Mouse (Mus musculus) heart, adult 18-20 months (tissue): Measurements from ENCODE around the gene Bpifa2. TPM values are rescaled to one million over a fixed set of nuclear protein-coding genes. Genes with fewer than 3 reads are reported as not detected.
"Not testable (repeated sequence)": the region's sequence is repeated elsewhere in the genome, so short reads cannot be mapped to it uniquely, and the experiment has no call there.

ENCODE experiments used
- DNase-seq, 2 experiments: peaks; one replicate each; pipeline ENCODE4 v3.0.0; 2021 to 2022; ENCODE audit warnings: mixed read lengths in 1 of 2
- long read RNA-seq, 2 experiments: library from polyadenylated mRNA; stranded (forward); transcript quantifications; one replicate each; pipeline ENCODE4 v2.0.0; 2021
- total RNA-seq, 2 experiments: library from RNA; stranded (reverse); gene quantifications; 2 replicates each; pipeline ENCODE4 v1.2.3; 2021

The Bpifa2 gene
- not detected for total RNA-seq
- long read RNA-seq, experiment 1 = 0 reads
- long read RNA-seq, experiment 2 = 0 reads

GRCm38 (mm10) chr2:154007965-154008364, at the start of gene Bpifa2:
TSS of gene Bpifa2 (plus strand) at chr2:154008265.
- DNase-seq = no peak

DNA sequence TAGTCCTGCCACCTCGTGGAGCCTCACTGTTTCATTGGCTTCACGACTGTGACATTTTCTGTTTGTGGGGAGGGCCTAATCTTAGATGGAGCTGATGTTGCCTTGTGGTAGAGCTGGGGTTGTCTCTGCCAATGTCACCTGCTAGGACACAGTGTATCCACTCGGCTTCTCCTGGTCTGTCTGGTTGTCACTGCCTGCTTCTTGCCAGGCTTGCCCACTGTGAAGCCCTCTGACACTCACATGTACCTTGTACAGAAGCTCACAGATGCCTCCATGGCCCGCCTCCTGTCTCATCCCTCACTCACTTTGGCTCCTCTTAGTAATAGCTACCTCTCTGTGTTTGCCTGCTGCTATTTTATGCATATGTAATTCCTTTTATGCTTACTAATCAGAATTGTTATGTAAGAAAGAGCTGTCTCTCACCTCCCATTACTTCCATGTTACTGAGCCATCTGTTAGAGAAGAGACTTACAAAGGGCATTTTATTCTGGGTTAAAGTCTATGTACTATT, 45.2 kb upstream of the Bpifa2 start:
- DNase-seq = no peak

- DNase-seq = no peak
Observed at GRCm38 (mm10) chr2:153963334-153963733, 44.7 kb upstream of the Bpifa2 start.

DNA sequence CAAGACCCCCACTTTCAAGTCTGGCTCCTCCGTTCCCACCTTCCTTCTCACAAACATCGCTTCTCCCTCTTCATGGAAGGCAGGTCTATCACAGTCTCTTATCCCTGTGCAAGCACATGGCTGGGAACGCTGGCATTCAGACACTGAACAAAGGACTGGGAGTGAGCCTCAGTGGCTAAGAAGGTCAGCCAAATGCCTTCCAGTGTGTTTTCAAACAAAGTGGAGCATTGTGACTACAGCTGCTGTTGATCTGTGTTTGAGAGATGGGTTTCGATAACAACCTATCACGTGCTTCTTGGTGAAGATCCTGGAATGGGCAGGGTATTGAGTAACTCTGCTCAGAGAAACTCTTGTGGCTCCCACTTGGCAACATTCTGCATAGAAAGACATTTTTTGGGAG, 37.8 kb upstream of the Bpifa2 start:
- no peak for DNase-seq

- no peak for DNase-seq
Observed at GRCm38 (mm10) chr2:153974582-153974981, 33.5 kb upstream of the Bpifa2 start, which contains the start of gene Bpifa6. TSS of gene Bpifa6 (plus strand) at chr2:153974945.

GRCm38 (mm10) chr2:153995770-153996169, 12.3 kb upstream of the Bpifa2 start:
- DNase-seq = peak; percentile 67 to 91

DNA sequence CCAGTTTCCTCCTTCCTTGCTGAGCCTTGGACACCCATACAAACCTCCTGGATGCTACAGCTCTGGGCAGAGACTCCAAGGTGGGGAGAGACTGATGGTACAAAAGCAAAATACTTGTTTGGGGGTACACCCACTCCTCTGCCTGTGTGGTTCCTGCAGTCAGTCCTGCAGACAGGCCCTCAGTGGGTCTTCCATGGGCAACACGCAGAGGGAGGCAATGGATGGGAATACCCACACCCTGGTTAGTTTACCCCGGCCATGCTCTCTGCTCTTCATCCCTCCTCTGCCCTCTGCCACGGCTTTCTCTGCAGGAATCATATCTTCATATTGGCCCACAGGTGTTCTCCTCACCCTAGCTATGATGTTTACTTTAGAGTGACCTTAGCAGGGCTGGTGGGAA, 7.6 kb upstream of the Bpifa2 start:
- no peak for DNase-seq

DNA sequence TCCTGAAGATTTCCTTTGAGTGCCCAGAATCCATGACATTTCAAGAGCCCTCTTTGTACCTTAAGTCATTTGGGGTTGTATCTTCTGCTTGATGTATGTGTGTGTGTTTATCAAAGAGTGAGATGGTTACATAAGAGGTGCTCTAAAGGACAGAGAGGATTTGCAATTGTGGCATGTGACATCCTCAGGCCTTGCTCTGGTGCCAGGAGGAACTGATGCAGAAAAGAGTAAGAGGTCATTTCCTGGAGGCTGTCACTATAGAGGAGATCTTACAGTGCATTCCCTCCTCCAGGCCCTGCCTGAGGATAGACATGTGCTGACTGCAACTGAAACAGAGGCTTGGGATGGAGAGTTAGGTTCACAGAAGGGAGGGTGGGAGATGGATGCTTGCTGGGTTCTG, 7.0 kb upstream of the Bpifa2 start:
- DNase-seq = no peak

- no peak for DNase-seq
Observed at GRCm38 (mm10) chr2:154004456-154004855, 3.6 kb upstream of the Bpifa2 start.

GRCm38 (mm10) chr2:154005094-154005493, 3.0 kb upstream of the Bpifa2 start:
- DNase-seq = no peak

- DNase-seq = no peak
Observed at GRCm38 (mm10) chr2:154005734-154006133, 2.3 kb upstream of the Bpifa2 start.

GRCm38 (mm10) chr2:154006331-154006730, 1.7 kb upstream of the Bpifa2 start:
- DNase-seq = no peak

DNA sequence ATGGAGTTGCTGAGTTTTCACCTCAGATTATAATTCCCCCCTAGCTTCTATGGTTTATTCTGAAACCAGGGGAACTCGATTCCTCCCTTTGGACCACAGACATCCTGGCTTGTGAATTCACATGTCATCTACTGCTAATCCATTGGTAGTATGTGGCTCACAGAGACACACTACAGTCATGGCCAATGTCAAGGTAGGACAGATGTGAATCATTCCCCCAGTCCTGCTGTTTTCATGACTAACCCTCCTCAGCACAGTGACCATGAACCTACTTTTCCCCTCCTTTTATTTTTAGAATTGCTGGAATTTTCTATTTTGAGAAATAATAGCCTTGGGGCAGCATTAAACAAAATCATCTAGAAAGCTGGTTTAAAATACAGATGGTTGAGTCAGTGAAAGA, 684 bp upstream of the Bpifa2 start:
- no peak for DNase-seq

GRCm38 (mm10) chr2:154017990-154018389, 9.9 kb downstream of the Bpifa2 start:
- DNase-seq = no peak

- not testable (repeated sequence) for DNase-seq
Observed at GRCm38 (mm10) chr2:154024676-154025075, 16.6 kb downstream of the Bpifa2 start.

DNA sequence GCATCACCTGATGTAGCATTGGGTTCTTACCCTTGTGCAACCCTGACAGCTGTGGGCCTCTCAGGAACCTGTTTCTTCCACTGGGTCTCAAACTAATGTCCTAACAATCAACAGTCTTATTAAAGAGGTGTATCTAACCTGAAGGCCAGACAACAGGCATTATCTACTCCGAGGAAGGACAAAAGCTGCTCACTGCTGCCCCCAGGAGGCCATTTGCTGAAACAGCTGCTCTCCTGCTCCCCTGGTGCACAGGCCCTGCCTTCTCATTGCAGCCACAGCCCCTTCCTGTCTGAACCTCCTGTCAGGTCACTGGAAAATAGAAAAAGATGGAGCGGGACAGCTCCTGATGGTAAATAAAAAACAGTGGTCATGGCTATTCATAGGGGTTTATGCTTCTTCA, 30.9 kb downstream of the Bpifa2 start:
- DNase-seq = peak in 1 of 2 experiments; percentile 13

- DNase-seq = peak in 1 of 2 experiments; percentile 13
Observed at GRCm38 (mm10) chr2:154044743-154045142, 36.7 kb downstream of the Bpifa2 start.

- DNase-seq = peak in 1 of 2 experiments; percentile 7
Observed at GRCm38 (mm10) chr2:154058690-154059089, 50.6 kb downstream of the Bpifa2 start.

Other genes starting within 250 kb of the Bpifa2 start
- not detected for gene Efcab8, start 228.3 kb upstream of the Bpifa2 start, total RNA-seq
- not detected for gene Sun5, start 137.2 kb upstream of the Bpifa2 start, total RNA-seq
- gene Bpifb2, start 133.2 kb upstream of the Bpifa2 start, total RNA-seq = not detected
- not detected for gene Bpifb6, start 107.9 kb upstream of the Bpifa2 start, total RNA-seq
- not detected for gene Bpifb3, start 90.0 kb upstream of the Bpifa2 start, total RNA-seq
- not detected for gene Bpifb4, start 70.1 kb upstream of the Bpifa2 start, total RNA-seq
- not detected for gene Bpifa6, start 33.3 kb upstream of the Bpifa2 start, total RNA-seq
- gene Bpifa3, start 122.1 kb downstream of the Bpifa2 start, total RNA-seq = not detected
- gene Bpifa1, start 134.6 kb downstream of the Bpifa2 start, total RNA-seq = 100 to 1,000 TPM in 1 of 2 experiments, under 1 TPM in 1; 0.72 to 404 TPM
- not detected for gene Bpifa5, start 154.3 kb downstream of the Bpifa2 start, total RNA-seq
- 1 to 10 TPM in 1 of 2 experiments, not detected in 1; 9.4 TPM for gene Bpifb1, start 182.6 kb downstream of the Bpifa2 start, total RNA-seq
- not detected for gene Bpifb5, start 215.5 kb downstream of the Bpifa2 start, total RNA-seq
- not detected for gene Bpifb9a, start 249.6 kb downstream of the Bpifa2 start, total RNA-seq